Mouse (Mus musculus) neural tube, embryonic 13.5 days (tissue): ENCODE data around the gene Aup1. TPM values are rescaled to one million over a fixed set of nuclear protein-coding genes. Genes with fewer than 3 reads are reported as not detected.

Source experiments
- ATAC-seq: fragments of 200-750 bp; cut with Nextera tagmentation; 2 replicates; pipeline ENCODE4 v1.8.0; 2017; ENCODE audit warnings: low read depth, mild to moderate bottlenecking, moderate TSS enrichment, moderate library complexity
- H3K27ac ChIP-seq: fragments of 300-500 bp; sonication (generic); replicated peaks from 2 replicates; pipeline ENCODE4 v1.5.1; 2015; ENCODE audit warnings: moderate library complexity, mild to moderate bottlenecking, inconsistent platforms
- H3K27me3 ChIP-seq: fragments of 300-500 bp; sonication (generic); 2 replicates; pipeline ENCODE4 v1.6.1; 2015; ENCODE audit warnings: mild to moderate bottlenecking, inconsistent platforms
- H3K36me3 ChIP-seq: fragments of 300-500 bp; sonication (generic); 2 replicates; pipeline ENCODE4 v1.6.1; 2015; ENCODE audit warnings: mild to moderate bottlenecking, inconsistent platforms
- H3K4me1 ChIP-seq: fragments of 300-500 bp; sonication (generic); replicated peaks from 2 replicates; pipeline ENCODE4 v1.6.1; 2015; ENCODE audit warnings: inconsistent platforms
- H3K4me2 ChIP-seq: fragments of 300-500 bp; sonication (generic); 2 replicates; pipeline ENCODE4 v1.6.1; 2015; ENCODE audit warnings: inconsistent platforms, mild to moderate bottlenecking, moderate library complexity
- H3K4me3 ChIP-seq: fragments of 300-500 bp; sonication (generic); 2 replicates; pipeline ENCODE4 v1.5.1; 2015; ENCODE audit warnings: mild to moderate bottlenecking, inconsistent platforms
- H3K9ac ChIP-seq: fragments of 300-500 bp; sonication (generic); 2 replicates; pipeline ENCODE4 v1.6.1; 2015; ENCODE audit warnings: moderate library complexity, mild to moderate bottlenecking, inconsistent platforms
- H3K9me3 ChIP-seq: fragments of 300-500 bp; sonication (generic); 2 replicates; pipeline ENCODE4 v1.6.1; 2016; ENCODE audit warnings: inconsistent platforms
- WGBS: fragments of 180-500 bp; shearing (Covaris S2); methylation state at CpG from one replicate; pipeline ENCODE4 v1.1.7; 2015; 5-methylcytosine and 5-hydroxymethylcytosine counted together
- polyA plus RNA-seq: library from polyadenylated mRNA; unstranded; fragments of >200 nt; fragmentation: Nextera tagmentation; extraction: Ambion mirVana; gene quantifications from 2 replicates; pipeline ENCODE4 v1.2.1, GENCODE M21; 2015

Gene Aup1
- polyA plus RNA-seq, 1 experiment from 2014 or later, result 169 TPM

DNA sequence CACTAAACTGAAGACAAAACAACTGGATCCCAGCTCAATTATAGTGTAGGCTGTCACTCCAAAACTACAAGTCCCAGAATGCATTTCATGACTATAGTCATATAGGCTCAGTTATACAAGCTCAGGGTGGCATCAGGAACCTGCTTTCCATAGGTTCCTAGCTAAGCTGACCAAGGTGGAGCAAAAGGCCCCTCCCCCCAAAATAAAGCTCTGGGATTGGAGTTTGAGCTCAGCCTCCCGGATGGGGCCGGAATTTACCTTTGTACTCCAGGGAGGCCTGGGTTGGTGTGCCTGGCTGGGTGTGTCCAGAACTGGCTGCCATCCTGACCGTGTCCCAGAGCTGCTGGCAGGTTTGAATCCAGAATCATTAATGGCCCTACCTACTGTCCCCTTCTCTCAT, 3.5 kb downstream of the Aup1 start, which contains the start of gene Dqx1:
Dqx1 (plus strand) TSS at position 55 of the 400 bp plus-strand sequence.
- no peak within 1 kb of the TSS for H3K4me3 ChIP-seq
- H3K27ac ChIP-seq, result no peak within 1 kb of the TSS
- H3K9me3 ChIP-seq, result no peaks in the 10 kb centered on the region
- 53% methylated on average over 3 of the region's 3 CpGs for WGBS
- H3K4me2 ChIP-seq, result no peak within 1 kb of the TSS
- ATAC-seq, result no peak
- peaks cover 22% of the 10 kb centered on the region for H3K36me3 ChIP-seq
- peaks cover 27% of the 10 kb centered on the region for H3K27me3 ChIP-seq
- peaks cover 21% of the 10 kb centered on the region for H3K4me1 ChIP-seq
- no peak within 1 kb of the TSS for H3K9ac ChIP-seq

- Histone ChIP-seq H3K4me2 (no peak overlapping the region), H3K27me3 (peaks cover 36% of the 10 kb centered on the region), H3K9me3 (no peaks in the 10 kb centered on the region), H3K4me3 (no peak overlapping the region), H3K9ac (no peak overlapping the region), H3K36me3 (peaks cover 22% of the 10 kb centered on the region), H3K4me1 (peaks cover 11% of the 10 kb centered on the region), H3K27ac (no peak overlapping the region)
- 87% methylated on average over 2 of the region's 2 CpGs for WGBS
- ATAC-seq, result no peak
Observed at GRCm38 (mm10) chr6:83058725-83059124, 4.4 kb downstream of the Aup1 start.

GRCm38 (mm10) chr6:83065995-83066394, 11.7 kb downstream of the Aup1 start:
- H3K4me1 ChIP-seq, result peaks cover 19% of the 10 kb centered on the region
- no peak overlapping the region for H3K4me3 ChIP-seq
- no peak overlapping the region for H3K27ac ChIP-seq
- no peak overlapping the region for H3K4me2 ChIP-seq
- no peaks in the 10 kb centered on the region for H3K36me3 ChIP-seq
- H3K9me3 ChIP-seq, result no peaks in the 10 kb centered on the region
- no peak for ATAC-seq
- H3K9ac ChIP-seq, result no peak overlapping the region
- WGBS, result 49% methylated on average over 8 of the region's 8 CpGs
- H3K27me3 ChIP-seq, result peaks cover 100% of the 10 kb centered on the region

DNA sequence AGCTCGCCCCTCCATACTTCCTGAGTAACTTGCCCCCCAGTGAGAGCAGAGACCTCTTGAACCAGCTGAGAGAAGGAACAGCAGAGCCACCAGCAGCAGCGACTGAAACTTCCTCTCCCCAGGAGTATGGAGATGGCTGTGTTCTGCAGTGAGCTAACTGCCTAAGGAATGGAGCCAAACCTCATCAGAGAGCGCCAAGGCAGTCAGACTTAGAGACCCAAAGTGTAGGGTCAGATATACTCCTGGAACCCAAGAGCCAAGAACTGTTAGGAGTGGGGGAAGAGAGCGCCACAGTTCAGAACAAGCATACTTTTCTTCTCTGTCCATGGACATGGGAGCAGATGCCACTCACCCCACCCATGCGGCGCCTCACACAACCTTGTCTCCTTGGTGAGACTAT, 12.1 kb downstream of the Aup1 start:
- 35% methylated on average over 6 of the region's 6 CpGs for WGBS
- H3K36me3 ChIP-seq, result no peaks in the 10 kb centered on the region
- H3K27ac ChIP-seq, result no peak overlapping the region
- ATAC-seq, result no peak
- H3K27me3 ChIP-seq, result peaks cover 100% of the 10 kb centered on the region
- H3K4me3 ChIP-seq, result no peak overlapping the region
- H3K9ac ChIP-seq, result no peak overlapping the region
- H3K4me2 ChIP-seq, result no peak overlapping the region
- H3K9me3 ChIP-seq, result no peaks in the 10 kb centered on the region
- H3K4me1 ChIP-seq, result peaks cover 23% of the 10 kb centered on the region

DNA sequence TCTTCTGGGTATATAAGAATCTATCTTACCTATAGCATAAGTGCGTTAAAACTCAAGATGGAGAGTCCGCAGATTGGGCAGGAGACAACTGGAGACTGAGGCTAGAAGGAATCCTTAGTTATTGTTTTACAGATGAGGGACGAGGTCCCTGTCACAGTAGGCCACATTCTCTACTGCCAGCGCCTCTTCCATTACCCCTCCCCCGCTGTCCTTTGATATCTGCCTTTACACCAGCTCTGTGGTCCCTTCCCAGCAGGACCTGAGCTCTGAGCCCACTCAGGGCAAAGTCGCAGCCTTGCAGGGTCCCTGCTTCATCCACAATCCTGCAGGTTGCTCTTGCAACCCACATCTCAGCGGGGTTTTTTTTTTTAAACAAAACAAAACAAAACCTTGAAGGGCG, 13.9 kb downstream of the Aup1 start:
- H3K36me3 ChIP-seq, result no peaks in the 10 kb centered on the region
- H3K4me2 ChIP-seq, result peak overlapping the region; percentile 43
- no peaks in the 10 kb centered on the region for H3K9me3 ChIP-seq
- 5% methylated on average over 8 of the region's 8 CpGs for WGBS
- H3K4me1 ChIP-seq, result peaks cover 26% of the 10 kb centered on the region
- H3K27ac ChIP-seq, result no peak overlapping the region
- H3K27me3 ChIP-seq, result peaks cover 100% of the 10 kb centered on the region
- H3K9ac ChIP-seq, result peak overlapping the region; percentile 38; the same call in 1 of the 2 replicates
- no peak for ATAC-seq
- H3K4me3 ChIP-seq, result peak overlapping the region; percentile 31

DNA sequence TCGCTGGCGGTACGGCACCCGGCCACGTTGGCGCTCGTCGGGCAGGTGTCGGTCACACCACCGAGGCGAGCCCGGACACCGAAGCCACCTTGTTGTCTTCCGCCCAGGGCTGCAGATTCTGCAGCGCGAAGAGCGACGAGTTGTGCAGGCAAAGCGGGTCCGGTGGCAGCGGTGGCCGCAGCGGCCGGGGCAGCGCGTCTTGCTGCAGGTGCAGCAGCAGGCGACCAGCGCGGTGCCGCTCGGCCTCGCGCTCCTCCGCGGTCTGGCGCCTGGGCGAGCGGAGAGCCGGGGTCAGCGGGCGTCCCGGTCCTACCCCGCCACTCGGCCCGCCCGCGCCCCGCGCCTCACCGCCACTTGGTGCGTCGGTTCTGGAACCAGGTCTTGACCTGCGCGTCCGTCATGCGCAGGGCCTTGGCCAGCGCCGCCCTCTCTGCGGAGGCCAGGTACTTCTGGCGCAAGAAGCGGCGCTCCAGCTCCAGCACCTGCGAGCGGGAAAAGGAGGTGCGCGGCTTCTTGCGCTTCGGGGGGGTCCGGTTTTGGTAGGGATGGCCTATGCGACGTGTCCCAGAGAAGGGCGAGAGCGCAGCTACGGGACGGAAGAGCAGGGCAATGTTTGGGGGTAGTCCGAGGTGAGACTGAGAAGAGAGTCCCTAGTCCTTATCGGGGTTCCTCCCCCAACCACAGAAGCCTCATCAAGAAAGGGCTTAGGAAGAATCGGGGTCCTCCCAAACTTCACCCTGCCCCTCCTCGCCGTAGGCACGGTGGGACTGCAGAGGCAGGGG, 14.6 kb downstream of the Aup1 start:
- Histone ChIP-seq H3K9me3 (no peaks in the 10 kb centered on the region), H3K27ac (no peak overlapping the region), H3K27me3 (peaks cover 99% of the 10 kb centered on the region), H3K9ac (peak overlapping the region; percentile 38; the same call in 1 of the 2 replicates), H3K4me1 (peaks cover 26% of the 10 kb centered on the region), H3K36me3 (no peaks in the 10 kb centered on the region), H3K4me3 (peak overlapping the region; percentile 31), H3K4me2 (peak overlapping the region; percentile 43)
- ATAC-seq, result no peak
- under 1% methylated on average over 81 of the region's 81 CpGs for WGBS

- Histone ChIP-seq H3K9ac (peak overlapping the region; percentile 50), H3K9me3 (no peaks in the 10 kb centered on the region), H3K36me3 (no peaks in the 10 kb centered on the region), H3K27ac (no peak overlapping the region), H3K4me1 (peaks cover 26% of the 10 kb centered on the region), H3K4me2 (peak overlapping the region; percentile 43), H3K27me3 (peaks cover 99% of the 10 kb centered on the region), H3K4me3 (peak overlapping the region; percentile 31)
- peak; percentile 4; the same call in 1 of the 2 replicates for ATAC-seq
- under 1% methylated on average over 69 of the region's 69 CpGs for WGBS
Observed at GRCm38 (mm10) chr6:83069488-83070246, 15.3 kb downstream of the Aup1 start.

- H3K4me1 ChIP-seq, result peaks cover 26% of the 10 kb centered on the region
- 0% methylated on average over 10 of the region's 10 CpGs for WGBS
- peak within 1 kb of the TSS; percentile 43 for H3K4me2 ChIP-seq
- no peaks in the 10 kb centered on the region for H3K36me3 ChIP-seq
- peak within 1 kb of the TSS; percentile 56 for H3K27ac ChIP-seq
- peaks cover 99% of the 10 kb centered on the region for H3K27me3 ChIP-seq
- H3K4me3 ChIP-seq, result peak within 1 kb of the TSS; percentile 31
- peak within 1 kb of the TSS; percentile 50 for H3K9ac ChIP-seq
- ATAC-seq, result 0 out of 2 replicates have a peak, but pooled peaks have one; percentile 1
- H3K9me3 ChIP-seq, result no peaks in the 10 kb centered on the region
Observed at GRCm38 (mm10) chr6:83070247-83070310, 15.8 kb downstream of the Aup1 start, which contains the start of gene Tlx2. TSS of gene Tlx2 (minus strand) at chr6:83070293.

DNA sequence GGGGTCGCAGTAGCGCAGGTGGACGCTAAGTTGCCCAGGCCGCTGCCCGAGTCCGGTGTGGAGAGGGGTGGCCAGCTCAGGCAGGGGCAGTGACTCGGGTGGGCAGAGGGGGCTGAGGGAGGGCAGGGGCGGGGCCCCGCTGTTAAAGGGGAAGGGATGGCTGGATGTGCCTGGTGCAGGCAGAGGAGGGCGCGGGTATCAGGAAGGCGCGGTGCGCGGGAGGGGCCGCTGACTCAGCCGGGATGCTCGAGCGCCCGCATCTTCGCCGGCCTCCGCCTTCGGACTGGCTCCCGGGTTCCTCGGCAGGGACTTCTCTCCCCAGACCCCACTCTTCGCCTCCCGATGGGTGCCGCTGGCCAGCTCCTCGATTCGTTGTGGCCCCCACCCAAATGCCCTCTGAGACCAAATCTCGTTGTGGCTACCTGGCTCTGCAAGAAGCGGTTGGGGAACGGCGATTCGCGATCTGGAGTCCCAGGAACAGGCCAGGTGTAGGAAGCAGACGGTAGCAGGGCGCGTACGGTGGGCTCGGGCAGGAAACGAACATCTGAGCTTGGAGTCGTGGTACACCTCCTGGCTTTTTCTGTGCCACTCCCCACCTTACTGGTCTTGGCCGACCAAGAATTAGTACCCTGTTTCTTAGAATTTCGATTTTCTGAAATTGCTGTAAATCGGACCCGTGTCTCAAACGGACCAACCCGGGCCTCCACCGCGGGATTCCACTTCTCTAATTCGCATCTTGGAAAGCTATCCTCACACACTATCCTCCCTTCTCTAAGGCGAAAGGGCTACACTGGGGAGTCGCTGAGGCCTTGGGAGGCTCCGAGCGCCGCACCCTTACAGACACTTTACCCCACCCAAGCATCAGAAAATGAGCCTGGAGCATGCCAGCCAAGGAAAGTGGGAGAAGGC, 16.2 kb downstream of the Aup1 start:
- peaks cover 99% of the 10 kb centered on the region for H3K27me3 ChIP-seq
- no peaks in the 10 kb centered on the region for H3K9me3 ChIP-seq
- peak overlapping the region; percentile 56 for H3K27ac ChIP-seq
- WGBS, result under 1% methylated on average over 58 of the region's 58 CpGs
- no peaks in the 10 kb centered on the region for H3K36me3 ChIP-seq
- H3K4me1 ChIP-seq, result peaks cover 26% of the 10 kb centered on the region
- ATAC-seq, result peak; percentile 44; the same call in 1 of the 2 replicates
- H3K4me3 ChIP-seq, result peak overlapping the region; percentile 31
- peak overlapping the region; percentile 43 for H3K4me2 ChIP-seq
- H3K9ac ChIP-seq, result peak overlapping the region; percentile 50

- peaks cover 99% of the 10 kb centered on the region for H3K27me3 ChIP-seq
Observed at GRCm38 (mm10) chr6:83071220-83071619, 16.9 kb downstream of the Aup1 start.

DNA sequence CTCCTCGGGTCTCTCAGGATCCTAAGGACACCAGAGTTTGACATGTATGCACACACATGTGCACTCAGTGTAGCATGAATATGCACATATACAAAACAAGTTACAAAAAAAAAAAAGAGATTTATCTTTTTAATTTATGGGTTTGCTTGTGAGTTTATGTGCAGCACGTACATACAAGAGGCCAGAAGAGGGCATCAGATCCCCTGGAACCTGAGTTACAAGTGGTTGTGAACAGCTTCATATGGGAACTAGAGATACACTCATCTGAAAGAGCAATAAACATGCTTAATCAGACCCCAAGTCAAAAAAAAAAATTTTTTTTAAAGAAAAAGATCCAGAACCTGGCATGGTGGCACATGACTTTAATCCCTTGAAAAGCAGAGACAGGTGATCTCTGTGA, 20.7 kb downstream of the Aup1 start:
- no peak for ATAC-seq
- H3K4me2 ChIP-seq, result no peak overlapping the region
- no peak overlapping the region for H3K4me3 ChIP-seq
- H3K4me1 ChIP-seq, result peaks cover 35% of the 10 kb centered on the region
- H3K36me3 ChIP-seq, result no peaks in the 10 kb centered on the region
- no peaks in the 10 kb centered on the region for H3K9me3 ChIP-seq
- no peak overlapping the region for H3K9ac ChIP-seq
- H3K27ac ChIP-seq, result no peak overlapping the region
- peaks cover 71% of the 10 kb centered on the region for H3K27me3 ChIP-seq
- WGBS, result 34% methylated on average over 2 of the region's 2 CpGs

More at GRCm38 (mm10) chr6:83071220-83071619, 16.9 kb downstream of the Aup1 start:
- H3K4me3 ChIP-seq, result peak overlapping the region; percentile 31
- peak; percentile 55 for ATAC-seq
- H3K9ac ChIP-seq, result peak overlapping the region; percentile 50; the same call in 1 of the 2 replicates
- H3K9me3 ChIP-seq, result no peaks in the 10 kb centered on the region
- H3K4me1 ChIP-seq, result peaks cover 26% of the 10 kb centered on the region
- peak overlapping the region; percentile 56 for H3K27ac ChIP-seq
- no peaks in the 10 kb centered on the region for H3K36me3 ChIP-seq
- 0% methylated on average over 24 of the region's 24 CpGs for WGBS
- H3K4me2 ChIP-seq, result peak overlapping the region; percentile 43
